ENCODE assay signal across 8 mouse cellular contexts in the genomic region with DNA sequence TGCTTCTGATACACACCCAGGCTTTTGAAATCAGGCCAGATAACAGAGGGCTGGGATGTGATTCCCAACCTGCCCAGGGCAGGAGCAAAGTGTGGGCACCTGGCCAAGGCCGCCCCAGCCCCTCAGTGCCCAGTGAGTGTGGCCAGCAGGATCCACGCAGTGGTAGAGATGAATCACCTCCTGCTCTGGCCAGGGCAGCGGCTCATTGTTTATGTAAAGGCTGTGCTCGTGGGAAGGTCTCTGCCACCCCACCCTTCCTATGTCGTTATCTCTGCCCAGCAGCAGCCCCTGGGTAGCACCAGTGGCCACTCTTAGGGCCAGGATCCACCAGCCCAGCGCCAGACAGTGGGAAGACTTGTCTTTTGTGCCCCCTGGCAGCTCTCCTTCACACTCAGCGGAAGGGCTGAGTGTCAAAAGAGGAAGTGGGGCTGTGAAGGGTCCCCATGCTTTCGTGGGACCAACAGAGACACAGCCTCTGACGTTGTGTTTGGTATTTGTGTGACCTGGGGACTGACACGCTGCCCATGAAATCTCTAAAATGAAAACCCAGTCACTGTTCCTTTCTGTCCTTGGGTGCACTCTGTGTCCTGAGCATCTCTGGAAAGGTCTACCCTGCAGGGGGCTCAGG. TPM values are rescaled to one million over a fixed set of nuclear protein-coding genes. Genes with fewer than 3 reads are reported as not detected.
DNase-seq lines count a peak whose midpoint lies in the region; ATAC-seq and TF ChIP-seq lines count a peak whose summit lies in the region.
"Had no signal": no experiment of that assay in that cellular context is flagged by ENCODE, and none has a peak within 500 bp of the region (broad histone marks: within the 10 kb centered on the region; RNA-seq: fewer than 3 reads in every experiment).

No protein-coding gene starts in this region.

- H3K27me3 ChIP-seq in C2C12 (ENCODE audit: control insufficient read depth, insufficient read depth, insufficient read length): no peaks in the 10 kb centered on the region
- no peaks in the 10 kb centered on the region for H3K27me3 ChIP-seq in heart, embryonic 11.5 days (ENCODE audit: control insufficient read depth, insufficient read depth, low read length)
- no peaks in the 10 kb centered on the region for H3K27me3 ChIP-seq in lung, embryonic 16.5 days (ENCODE audit: control insufficient read depth, insufficient read depth, low read depth, low read length)

- no peak for TF ChIP-seq CTCF in C2C12 (IDR thresholded peaks at IDR 0.05; ENCODE audit: control insufficient read depth, insufficient read depth, insufficient read length)

- peaks cover 12% of the 10 kb centered on the region for H3K4me1 ChIP-seq in heart, embryonic 11.5 days (ENCODE audit: control insufficient read depth, insufficient read depth, low read length)
- H3K4me1 ChIP-seq in lung, embryonic 16.5 days (replicated peaks; ENCODE audit: control insufficient read depth, insufficient read depth, low read length): peaks cover 5% of the 10 kb centered on the region; the same call in 1 of the 2 replicates

- H3K79me3 ChIP-seq in C2C12 (ENCODE audit: low read depth): peaks cover 2% of the 10 kb centered on the region

- ATAC-seq in heart, embryonic 11.5 days (replicated peaks; ENCODE audit: insufficient number of reproducible peaks, low FRiP score, low TSS enrichment): peak; percentile 47
- ATAC-seq in lung, embryonic 16.5 days (ENCODE audit: low read depth): peak; percentile 79

- H3K27ac ChIP-seq in heart, embryonic 11.5 days (ENCODE audit: low read depth, low read length): peak overlapping the region; percentile 59; the same call in 1 of the 2 replicates
- 0 out of 2 replicates have a peak overlapping the region, but pooled peaks have one; percentile 15 for H3K27ac ChIP-seq in lung, embryonic 16.5 days (ENCODE audit: low read length)

- DNase-seq in NIH3T3 (ENCODE audit: low read depth): peak; percentile 77
- DNase-seq in embryo, embryonic 10.5 days (ENCODE audit: low spot score): no peak
- DNase-seq in thymus, adult 18-20 months: no peak
- DNase-seq in left cerebral cortex, postnatal 14 days (ENCODE audit: low spot score in 2 of 2): no peak

- no peaks in the 10 kb centered on the region for H3K9me3 ChIP-seq in heart, embryonic 11.5 days (replicated peaks; ENCODE audit: control insufficient read depth, low read length)
- H3K9me3 ChIP-seq in lung, embryonic 16.5 days (ENCODE audit: control insufficient read depth, low read length): no peaks in the 10 kb centered on the region

- no peaks in the 10 kb centered on the region for H3K79me2 ChIP-seq in C2C12 (ENCODE audit: control insufficient read depth, insufficient read depth)

- 70% methylated on average over 10 of the region's 10 CpGs for WGBS in heart, embryonic 11.5 days (ENCODE audit: insufficient replicate concordance)
- 62% methylated on average over 10 of the region's 10 CpGs for WGBS in lung, embryonic 16.5 days

- H3K4me3 ChIP-seq in C2C12 (ENCODE audit: insufficient read depth, poor library complexity, severe bottlenecking): no peak overlapping the region
- H3K4me3 ChIP-seq in heart, embryonic 11.5 days (ENCODE audit: low read depth, low read length): no peak overlapping the region
- H3K4me3 ChIP-seq in lung, embryonic 16.5 days (ENCODE audit: low read length): no peak overlapping the region

- peak overlapping the region; percentile 38 for H3ac ChIP-seq in C2C12 (ENCODE audit: control insufficient read depth, insufficient read length, low read depth)

- H3K36me3 ChIP-seq in C2C12 (ENCODE audit: control insufficient read depth, insufficient read depth): peaks cover 62% of the 10 kb centered on the region
- H3K36me3 ChIP-seq in heart, embryonic 11.5 days (ENCODE audit: control insufficient read depth, insufficient read depth, low read length): peaks cover 48% of the 10 kb centered on the region
- peaks cover 32% of the 10 kb centered on the region for H3K36me3 ChIP-seq in lung, embryonic 16.5 days (ENCODE audit: control insufficient read depth, insufficient read depth, low read length)

- intact Hi-C loops in left cerebral cortex, postnatal 14 days (cut with DNase I): no loop called here

- 0 out of 2 replicates have a peak overlapping the region, but pooled peaks have one; percentile 10 for H3K9ac ChIP-seq in heart, embryonic 11.5 days (ENCODE audit: low read depth, low read length)
- H3K9ac ChIP-seq in lung, embryonic 16.5 days (ENCODE audit: low read length): no peak overlapping the region

- no peak overlapping the region for H3K4me2 ChIP-seq in heart, embryonic 11.5 days
- H3K4me2 ChIP-seq in lung, embryonic 16.5 days (ENCODE audit: low read depth, low read length): no peak overlapping the region

TF ChIP-seq in C2C12, 6 proteins besides CTCF, POLR2A, EP300 and RAD21:
- peak; percentile 36 for TF ChIP-seq FOSL1 (IDR thresholded peaks at IDR 0.05; ENCODE audit: insufficient read depth, low read length, poor library complexity, severe bottlenecking)
- peak; percentile 79 for TF ChIP-seq MAX (IDR thresholded peaks at IDR 0.05)
- no peak for TF ChIP-seq MYOG (IDR thresholded peaks at IDR 0.05; ENCODE audit: control insufficient read depth, extremely low read depth, insufficient read length)
- no peak for TF ChIP-seq MYOD1 (IDR thresholded peaks at IDR 0.05; ENCODE audit: control insufficient read depth, insufficient read length, low read depth)
- TF ChIP-seq CEBPB (IDR thresholded peaks at IDR 0.05; ENCODE audit: low read depth): no peak
- no peak for TF ChIP-seq USF1 (IDR thresholded peaks at IDR 0.05; ENCODE audit: low read depth)

RNA-seq across cellular contexts. Expression of a gene that starts 9.4 kb away (rescaled TPM):
- polyA plus RNA-seq in C2C12 (2012; fragmentation: generic; extraction: Trizol): 0.49 TPM
- 0.51 and 0.80 TPM in 2 replicates for polyA plus RNA-seq in heart, embryonic 11.5 days (2014; fragmentation: Nextera tagmentation; extraction: Ambion mirVana)
- polyA plus RNA-seq in lung, embryonic 16.5 days (2015; fragmentation: Nextera tagmentation; extraction: Ambion mirVana): 3.4 and 3.8 TPM in 2 replicates
- total RNA-seq in left cerebral cortex, postnatal 14 days (2021): 1 to 10 TPM; 3.2 to 4.2 TPM

RNA-seq across cellular contexts. Expression of a gene that starts 31.8 kb away (rescaled TPM):
- 7.6 TPM for polyA plus RNA-seq in C2C12 (2012; fragmentation: generic; extraction: Trizol)
- 12.3 and 13.0 TPM in 2 replicates for polyA plus RNA-seq in heart, embryonic 11.5 days (2014; fragmentation: Nextera tagmentation; extraction: Ambion mirVana)
- polyA plus RNA-seq in lung, embryonic 16.5 days (2015; fragmentation: Nextera tagmentation; extraction: Ambion mirVana): 23.6 and 25.7 TPM in 2 replicates
- total RNA-seq in left cerebral cortex, postnatal 14 days (2021): 10 to 100 TPM; 19.8 to 22.4 TPM

RNA-seq across cellular contexts. Expression of a gene that starts 32.0 kb away (rescaled TPM):
- polyA plus RNA-seq in C2C12 (2012; fragmentation: generic; extraction: Trizol): 77.6 TPM
- polyA plus RNA-seq in heart, embryonic 11.5 days (2014; fragmentation: Nextera tagmentation; extraction: Ambion mirVana): 27.9 and 28.3 TPM in 2 replicates
- polyA plus RNA-seq in lung, embryonic 16.5 days (2015; fragmentation: Nextera tagmentation; extraction: Ambion mirVana): 34.3 and 36.8 TPM in 2 replicates
- 10 to 100 TPM; 43.2 to 50.7 TPM for total RNA-seq in left cerebral cortex, postnatal 14 days (2021)

RNA-seq across cellular contexts. Expression of a gene that starts 47.4 kb away (rescaled TPM):
- 150 TPM for polyA plus RNA-seq in C2C12 (2012; fragmentation: generic; extraction: Trizol)
- 137 and 151 TPM in 2 replicates for polyA plus RNA-seq in heart, embryonic 11.5 days (2014; fragmentation: Nextera tagmentation; extraction: Ambion mirVana)
- polyA plus RNA-seq in lung, embryonic 16.5 days (2015; fragmentation: Nextera tagmentation; extraction: Ambion mirVana): 188 and 190 TPM in 2 replicates
- total RNA-seq in left cerebral cortex, postnatal 14 days (2021): 10 to 100 TPM; 18.8 to 19.4 TPM

RNA-seq across cellular contexts. Expression of a gene that starts 53.3 kb away (rescaled TPM):
- polyA plus RNA-seq in C2C12 (2012; fragmentation: generic; extraction: Trizol): 0.28 TPM
- 0.46 and 1.2 TPM in 2 replicates for polyA plus RNA-seq in heart, embryonic 11.5 days (2014; fragmentation: Nextera tagmentation; extraction: Ambion mirVana)
- polyA plus RNA-seq in lung, embryonic 16.5 days (2015; fragmentation: Nextera tagmentation; extraction: Ambion mirVana): 35.5 and 36.2 TPM in 2 replicates
- total RNA-seq in left cerebral cortex, postnatal 14 days (2021): not detected
- total RNA-seq: left cerebral cortex, postnatal 10 days had no signal
